Mouse (Mus musculus) kidney, postnatal 14 days (tissue): ENCODE results near the gene Ryr2.
"Not testable (repeated sequence)": the region's sequence is repeated elsewhere in the genome, so short reads cannot be mapped to it uniquely, and the experiment has no call there.

ENCODE experiments used
- DNase-seq: peaks from one replicate; pipeline ENCODE4 v3.0.0; 2022; ENCODE audit warnings: mixed read lengths

Gene Ryr2

DNA sequence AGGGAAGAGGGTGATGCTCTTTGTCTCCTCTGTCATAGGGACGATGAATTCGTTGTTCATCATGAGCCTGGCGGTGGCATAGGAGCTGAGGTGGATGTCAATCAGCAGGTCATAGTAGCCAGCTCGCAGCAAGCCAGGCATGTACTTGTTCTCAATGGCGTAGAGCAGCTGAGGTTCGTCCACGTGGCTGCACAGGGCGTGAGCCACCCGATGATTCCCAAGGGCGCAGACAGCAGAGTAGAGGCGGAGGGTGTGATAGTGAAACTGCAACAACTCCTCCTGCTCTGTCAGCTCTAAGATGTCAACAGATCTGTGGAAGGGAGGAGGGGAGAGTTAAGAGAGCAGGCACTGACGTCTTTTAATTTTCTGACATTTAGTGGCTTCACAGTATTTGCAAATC lies 368.5 kb downstream of the Ryr2 start:
- DNase-seq, result no peak

DNA sequence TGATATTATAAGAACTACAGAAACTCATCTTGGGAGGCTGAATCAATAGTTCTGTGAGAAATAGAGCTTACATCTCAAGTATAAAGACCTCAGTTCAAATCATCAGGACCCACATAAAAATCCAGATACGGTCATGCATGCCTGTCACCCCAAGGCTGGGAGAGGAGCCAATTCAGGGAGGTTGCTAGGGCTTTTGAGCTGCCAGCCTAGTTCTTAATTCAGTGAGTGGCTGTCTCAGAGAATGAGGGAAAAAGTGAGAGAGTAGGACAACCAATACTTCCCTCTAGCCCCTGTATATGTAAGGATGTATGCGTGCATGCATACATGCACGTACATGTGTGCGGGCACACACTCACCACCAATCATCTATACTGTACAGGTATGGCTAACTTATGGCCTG lies 390.5 kb downstream of the Ryr2 start:
- no peak for DNase-seq

DNA sequence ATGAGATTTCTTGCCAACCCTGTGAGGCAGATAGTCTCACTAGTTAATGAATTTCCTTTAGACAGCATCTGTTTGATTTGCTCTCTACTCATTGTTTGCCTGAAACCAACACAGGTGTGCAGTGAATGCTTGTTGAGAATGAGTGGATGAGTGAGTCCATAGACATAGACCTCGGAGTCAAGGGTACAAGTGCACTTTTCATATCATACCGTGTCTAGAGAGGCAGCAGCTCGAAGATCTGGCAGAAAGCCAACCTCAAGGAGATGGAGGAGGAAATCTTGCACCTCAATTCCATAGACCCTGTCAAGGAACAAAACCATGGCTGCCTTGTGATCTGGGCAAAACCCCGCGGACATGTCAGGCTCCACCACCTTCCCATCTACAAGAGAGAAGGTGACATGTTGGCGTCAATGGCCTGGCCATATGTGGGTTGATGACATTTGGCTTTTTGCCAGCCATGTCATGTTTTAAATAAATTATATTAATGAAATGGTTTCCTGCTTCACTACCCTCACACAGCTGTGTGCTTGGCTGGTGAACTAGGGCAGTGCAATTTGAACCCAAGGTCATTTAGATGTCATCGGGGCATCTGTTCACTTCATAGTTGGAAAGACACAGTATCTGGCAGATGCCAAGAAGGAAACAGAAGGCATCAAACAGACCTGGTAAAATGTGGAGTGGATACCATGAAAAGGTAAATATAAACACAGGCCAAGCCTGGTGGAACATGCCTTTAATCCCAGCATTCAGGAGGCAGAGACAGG lies 396.9 kb downstream of the Ryr2 start:
- DNase-seq, result no peak

DNA sequence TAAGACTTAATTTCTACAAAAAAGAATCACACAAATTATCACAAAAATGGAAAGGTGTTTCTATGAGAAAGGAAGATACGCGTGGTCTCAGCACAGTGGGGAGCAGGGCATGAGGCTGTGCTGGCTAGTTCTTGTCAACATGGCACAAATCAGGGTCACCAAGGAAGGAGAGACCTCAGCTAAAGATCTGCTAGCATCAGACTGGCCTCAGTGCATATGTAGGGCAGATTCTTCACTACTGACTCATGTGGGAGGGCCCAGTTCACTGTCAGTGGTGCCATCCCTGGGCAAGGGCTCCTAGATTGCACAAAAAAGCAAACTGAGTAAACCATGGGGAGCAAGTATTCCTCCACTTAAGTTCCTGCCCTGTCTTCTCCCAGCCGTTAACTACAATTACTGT lies 405.0 kb downstream of the Ryr2 start:
- no peak for DNase-seq

GRCm38 (mm10) chr13:11696496-11696895 lies 410.2 kb downstream of the Ryr2 start:
- DNase-seq, result no peak

DNA sequence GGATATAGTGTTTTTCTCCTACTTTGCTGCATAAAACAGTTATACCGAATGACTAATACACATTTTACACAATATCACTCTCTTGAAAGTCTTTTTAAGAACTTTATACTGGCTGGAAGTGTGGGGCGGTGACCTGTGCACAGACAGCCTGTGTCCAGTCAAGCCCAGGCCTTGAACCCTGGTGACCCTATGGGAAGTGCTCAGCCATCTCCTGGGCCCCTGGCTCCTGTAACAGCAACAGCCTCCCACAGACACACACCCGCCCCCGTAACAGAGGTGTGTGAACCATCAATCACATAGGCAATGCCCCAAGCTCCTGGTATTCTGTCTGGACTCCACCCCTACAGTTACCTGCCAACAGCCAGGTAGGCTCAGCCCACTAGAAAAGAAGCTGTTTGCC lies 424.9 kb downstream of the Ryr2 start:
- DNase-seq, result no peak

- no peak for DNase-seq
Observed at GRCm38 (mm10) chr13:11662815-11663214, 443.9 kb downstream of the Ryr2 start.

DNA sequence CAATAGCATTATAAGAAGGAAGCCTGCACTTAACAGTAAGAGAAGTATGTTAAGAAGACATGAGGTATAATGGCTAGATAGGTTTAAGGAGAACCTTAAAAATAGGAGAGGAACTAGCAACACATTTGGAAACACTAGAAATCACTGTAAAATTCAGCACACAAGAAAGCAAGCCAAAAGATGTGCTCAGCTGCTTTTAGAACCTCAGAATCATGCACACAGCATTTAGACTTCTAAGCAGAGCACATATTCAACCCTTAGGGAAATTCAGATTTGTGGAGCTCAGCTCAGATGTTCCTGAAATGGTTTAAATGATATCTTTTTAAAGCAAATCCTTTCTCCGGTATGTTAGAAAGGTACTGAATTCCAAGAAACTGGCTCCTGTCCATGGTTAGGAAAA lies 461.9 kb downstream of the Ryr2 start:
- no peak for DNase-seq

- DNase-seq, result no peak
Observed at GRCm38 (mm10) chr13:11636383-11636782, 470.4 kb downstream of the Ryr2 start.

- DNase-seq, result no peak
Observed at GRCm38 (mm10) chr13:11624513-11624912, 482.2 kb downstream of the Ryr2 start.

GRCm38 (mm10) chr13:11595431-11595830 lies 511.3 kb downstream of the Ryr2 start:
- DNase-seq, result no peak

- no peak for DNase-seq
Observed at GRCm38 (mm10) chr13:11585283-11585682, 521.5 kb downstream of the Ryr2 start.

- DNase-seq, result no peak
Observed at GRCm38 (mm10) chr13:11572552-11572951, 534.2 kb downstream of the Ryr2 start.

DNA sequence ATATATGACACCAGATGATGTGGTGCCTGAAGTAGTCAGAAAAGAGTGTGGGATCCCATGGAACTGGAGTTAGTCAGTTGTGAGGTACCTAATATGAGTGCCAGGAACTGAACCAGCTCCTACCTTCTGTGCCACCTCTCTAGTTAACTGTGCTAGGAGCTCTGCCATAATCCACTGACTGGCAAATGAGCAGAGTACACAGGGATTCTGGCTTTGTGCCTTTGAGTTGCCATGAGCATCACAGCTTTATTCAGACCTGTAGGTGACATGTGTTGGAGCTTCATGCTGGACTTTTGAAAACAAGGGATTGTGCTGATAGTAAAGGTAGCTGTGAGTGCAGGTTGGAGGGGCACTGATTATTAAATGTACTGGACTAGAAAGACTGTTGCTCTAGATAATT lies 539.4 kb downstream of the Ryr2 start:
- DNase-seq, result no peak

GRCm38 (mm10) chr13:11566486-11566885 lies 540.3 kb downstream of the Ryr2 start:
- DNase-seq, result no peak

- peak; percentile 60 for DNase-seq
Observed at GRCm38 (mm10) chr13:11563224-11564024, 543.3 kb downstream of the Ryr2 start.

DNA sequence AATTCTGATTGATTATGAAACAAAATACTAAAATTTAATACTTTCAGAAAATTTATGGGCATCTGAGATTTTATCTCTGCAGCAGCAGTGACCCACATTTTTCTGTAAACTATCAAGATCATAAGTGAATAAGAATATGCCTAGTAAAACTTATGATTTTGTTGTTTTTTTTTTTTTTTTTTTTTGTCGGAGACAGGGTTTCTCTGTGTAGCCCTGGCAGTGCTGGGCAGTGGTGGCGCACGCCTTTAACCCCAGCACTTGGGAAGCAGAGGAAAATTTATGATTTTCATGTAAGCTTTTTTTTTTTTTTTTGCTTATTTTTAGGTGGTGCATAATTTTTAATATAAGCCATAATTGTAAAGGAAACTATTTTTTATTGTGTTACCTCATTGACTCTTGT lies 557.1 kb downstream of the Ryr2 start:
- no peak for DNase-seq

GRCm38 (mm10) chr13:11549136-11549535 lies 557.6 kb downstream of the Ryr2 start:
- DNase-seq, result not testable (repeated sequence)

GRCm38 (mm10) chr13:11545841-11546240 lies 560.9 kb downstream of the Ryr2 start:
- DNase-seq, result peak; percentile 8

- DNase-seq, result no peak
Observed at GRCm38 (mm10) chr13:11542546-11542945, 564.2 kb downstream of the Ryr2 start.

DNA sequence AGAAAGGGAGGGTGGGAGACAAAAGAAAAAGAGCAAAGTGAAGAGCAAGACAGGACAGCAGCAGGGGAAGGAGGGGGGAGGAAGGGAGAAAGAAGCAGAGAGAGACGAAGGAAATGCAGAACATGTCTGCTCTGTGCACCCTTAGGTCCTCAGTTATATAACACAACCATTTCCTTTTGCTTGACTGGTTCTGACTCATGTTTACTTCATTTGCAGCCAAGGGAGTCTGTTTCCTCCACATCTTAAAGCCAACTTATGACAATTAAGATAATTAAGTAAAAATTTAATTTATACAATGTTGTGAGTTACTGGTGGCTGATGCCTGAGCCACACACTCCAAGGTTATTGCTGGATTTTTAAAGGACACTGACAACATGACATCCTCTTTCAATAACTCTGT lies 569.9 kb downstream of the Ryr2 start:
- DNase-seq, result no peak

- DNase-seq, result no peak
Observed at GRCm38 (mm10) chr13:11535874-11536273, 570.9 kb downstream of the Ryr2 start.

DNA sequence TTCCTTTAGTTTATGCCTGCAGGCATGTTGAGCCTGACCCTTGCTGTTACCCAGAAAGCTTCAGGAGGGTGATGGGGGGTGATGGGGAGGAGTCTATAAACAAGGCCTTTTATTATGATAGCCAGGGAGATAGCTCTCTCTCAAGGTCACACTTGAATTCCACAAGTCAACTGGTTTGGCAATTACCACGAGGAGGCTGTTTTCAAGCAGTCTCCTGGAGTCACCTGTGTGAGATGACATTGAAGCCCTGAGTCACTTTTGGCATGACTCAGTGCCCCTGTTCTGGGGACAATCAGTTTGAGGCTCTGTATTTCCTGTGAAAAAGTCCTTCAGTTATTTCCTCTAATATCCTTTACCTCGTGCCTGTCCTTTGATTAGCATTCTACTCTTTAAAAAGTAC lies 573.5 kb downstream of the Ryr2 start:
- DNase-seq, result no peak
